Mouse (Mus musculus) testis, adult 2 months (tissue): ENCODE data around the gene Uspl1.

ENCODE experiments used
- CTCF ChIP-seq: fragments of 200-500 bp; IDR thresholded peaks from 2 replicates; pipeline ENCODE4 v1.5.1; 2012; ENCODE audit warnings: low read depth, mild to moderate bottlenecking, inconsistent platforms, low read length, moderate library complexity; ENCODE audit not compliant: control insufficient read depth, insufficient read depth, insufficient replicate concordance
- POLR2A ChIP-seq: fragments of 200-500 bp; IDR thresholded peaks from 2 replicates; pipeline ENCODE4 v1.6.1; 2012; ENCODE audit warnings: low read depth, mild to moderate bottlenecking, inconsistent platforms, low read length, moderate library complexity; ENCODE audit not compliant: control insufficient read depth

DNA sequence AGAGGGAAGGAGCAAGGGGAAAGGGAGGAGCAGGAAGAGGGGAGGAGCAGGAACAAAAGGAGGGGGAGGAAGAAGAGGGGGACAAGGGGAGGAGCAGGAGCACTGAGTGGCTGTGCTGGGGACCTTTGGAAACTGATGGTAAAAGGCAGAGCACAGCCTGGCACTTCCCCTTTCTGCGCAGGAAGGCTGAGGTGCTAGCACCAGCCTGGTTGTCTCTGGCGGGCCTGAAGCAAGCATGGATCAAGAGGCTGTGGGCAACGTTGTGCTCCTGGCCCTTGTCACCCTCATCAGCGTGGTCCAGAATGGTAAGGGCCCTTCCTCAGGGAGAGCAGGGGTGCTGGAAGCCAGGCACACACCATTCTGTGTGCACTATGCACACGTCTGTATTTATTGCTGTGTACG lies 80.7 kb downstream of the Uspl1 start:
- TF ChIP-seq POLR2A = no peak
- TF ChIP-seq CTCF = no peak
